Mouse (Mus musculus) layer of hippocampus, adult 9-11 months (tissue): ENCODE results near the gene Gtpbp6.
"Not testable (repeated sequence)": the region's sequence is repeated elsewhere in the genome, so short reads cannot be mapped to it uniquely, and the experiment has no call there.

Source experiments
- DNase-seq: peaks from one replicate; pipeline ENCODE4 v3.0.0; 2022

Gtpbp6 gene

DNA sequence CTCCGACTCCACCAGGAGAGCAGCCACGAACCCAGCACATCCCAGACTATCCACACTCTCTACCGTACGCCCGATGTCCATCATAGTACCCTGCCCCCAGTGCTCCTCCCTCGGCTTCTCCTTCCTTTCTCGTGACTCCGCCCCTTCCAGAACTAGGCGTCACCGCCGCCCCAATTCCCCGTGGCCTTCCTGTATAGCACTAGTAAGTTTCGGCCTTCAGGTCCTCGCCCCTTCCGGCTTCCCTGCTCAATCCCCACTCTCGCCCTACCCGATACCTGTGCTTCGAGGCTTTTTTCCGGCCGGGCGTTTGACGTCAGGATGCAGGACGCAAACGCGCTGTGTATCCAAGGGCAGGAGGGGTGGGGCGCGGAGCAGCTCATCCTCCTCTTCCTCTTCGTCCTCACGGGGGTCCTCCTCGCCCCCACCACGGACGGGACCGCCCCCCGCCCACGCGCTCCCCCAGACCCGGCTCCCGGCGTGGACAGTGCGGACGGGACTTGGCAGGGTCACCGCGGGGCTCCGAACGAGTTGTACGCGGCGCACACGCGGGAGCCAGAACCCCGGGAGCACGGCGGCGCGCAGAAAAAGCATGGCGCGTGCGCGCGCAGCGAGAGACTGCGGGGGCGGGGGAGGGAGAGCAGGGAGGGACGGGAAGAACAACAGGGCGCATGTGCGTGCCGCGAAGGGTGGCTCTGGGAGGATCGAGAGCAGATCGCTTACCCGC, at the start of gene Gtpbp6:
Gtpbp6 (minus strand) TSS at position 617 of the 724 bp plus-strand sequence.
- DNase-seq, result peak; percentile 98

- no peak for DNase-seq
Measured at GRCm38 (mm10) chr5:110143007-110143406, 35.0 kb upstream of the Gtpbp6 start.

DNA sequence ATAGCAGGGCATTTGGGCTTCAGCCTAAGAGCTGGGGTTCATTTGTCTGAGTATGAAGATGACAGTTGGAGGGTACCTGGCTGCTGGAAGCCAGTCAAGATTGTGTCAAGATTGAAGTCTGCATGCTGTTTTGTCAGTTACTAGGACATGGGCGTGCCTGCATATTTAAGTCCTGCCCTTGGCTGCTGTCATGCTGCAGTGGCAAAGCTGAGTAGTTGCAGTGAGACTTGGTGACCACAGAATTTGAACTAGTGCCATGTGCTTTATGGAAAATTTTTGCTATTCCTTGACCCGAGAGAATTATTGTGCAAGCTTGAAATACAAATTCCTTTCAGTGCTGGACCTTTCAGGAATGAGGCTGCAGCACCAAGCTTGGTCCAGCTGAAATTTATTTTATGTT, 34.3 kb upstream of the Gtpbp6 start:
- DNase-seq, result no peak

DNA sequence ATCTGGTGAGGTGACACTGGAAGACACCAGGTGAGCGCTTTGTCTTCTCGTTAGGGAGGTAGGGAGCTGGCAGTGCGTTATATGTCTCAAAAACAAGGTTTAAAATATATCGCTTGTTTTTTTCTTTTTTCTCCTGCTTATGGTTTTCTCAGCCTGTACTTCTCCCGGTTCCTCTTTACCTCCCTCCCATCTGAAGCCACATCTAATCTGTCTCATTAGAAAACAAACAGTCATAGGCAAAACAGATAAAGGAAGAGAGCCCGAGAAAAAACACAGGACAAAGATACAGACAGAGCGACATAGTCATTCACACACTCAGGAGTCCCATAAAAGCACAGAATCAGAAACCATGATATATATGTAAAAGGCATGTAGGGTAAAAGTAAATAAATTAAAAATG, 32.4 kb upstream of the Gtpbp6 start:
- DNase-seq, result no peak

- no peak for DNase-seq
Measured at GRCm38 (mm10) chr5:110139325-110139724, 31.3 kb upstream of the Gtpbp6 start.

DNA sequence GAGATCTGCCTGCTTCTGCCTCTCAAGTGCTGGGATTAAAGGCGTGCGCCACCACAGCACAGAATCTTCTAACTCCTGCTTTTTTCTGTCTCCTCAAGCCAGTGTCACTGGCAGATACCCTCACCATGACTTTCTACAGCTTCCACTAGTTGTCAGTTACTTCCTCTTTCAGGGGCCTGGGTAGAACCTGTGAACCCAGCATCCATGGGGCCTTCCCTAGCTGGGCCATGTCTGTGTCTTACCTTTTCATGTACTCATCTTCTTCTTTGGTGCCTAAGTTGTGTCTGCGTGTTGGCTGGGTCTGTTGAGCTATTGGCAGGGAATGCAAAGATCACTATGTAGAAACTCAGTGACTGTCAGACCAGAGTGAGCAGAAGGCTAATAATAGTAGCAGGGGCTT, 29.8 kb upstream of the Gtpbp6 start:
- no peak for DNase-seq

DNA sequence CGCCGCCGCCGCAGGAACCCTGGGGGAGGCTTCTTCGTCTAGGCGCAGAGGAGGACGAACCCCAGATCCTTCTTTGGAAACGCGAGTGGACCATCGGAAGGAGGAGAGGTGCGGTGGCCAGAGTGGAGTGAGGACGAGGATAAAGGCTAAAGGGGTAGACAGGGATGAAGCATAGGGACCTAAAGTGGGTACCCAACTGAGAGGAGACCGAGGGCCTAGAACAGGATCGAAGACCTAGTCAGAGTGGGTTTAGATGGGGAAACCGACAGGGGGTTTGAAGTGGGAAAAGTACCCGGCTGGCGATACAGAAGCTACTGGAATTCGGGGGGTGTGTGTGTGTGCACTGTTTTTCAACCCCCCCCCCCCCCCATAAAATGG, 28.1 kb upstream of the Gtpbp6 start:
- no peak for DNase-seq

GRCm38 (mm10) chr5:110135293-110136086, 27.5 kb upstream of the Gtpbp6 start, which contains the start of gene Chfr:
Gene Chfr, plus strand, starts transcription at chr5:110135842.
- peak; percentile 99 for DNase-seq

DNA sequence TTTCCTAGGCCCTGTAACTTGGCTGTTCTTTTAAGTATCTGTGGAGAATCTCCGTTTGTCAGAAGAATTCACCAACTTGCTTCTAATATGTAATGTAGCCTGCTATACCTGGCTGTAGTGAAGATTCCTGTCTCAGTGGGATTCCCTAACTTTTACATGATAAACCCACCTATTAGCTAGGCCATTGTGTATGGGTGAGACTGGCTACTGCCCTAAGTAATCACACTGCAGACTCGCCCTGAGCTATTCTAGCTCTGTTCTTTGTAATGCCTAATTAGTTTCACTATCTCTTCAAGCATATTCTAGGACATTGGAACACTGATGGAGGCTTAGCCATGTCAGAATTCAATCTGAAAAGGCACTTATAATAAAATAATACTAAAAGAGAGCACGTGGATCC, 14.4 kb upstream of the Gtpbp6 start:
- DNase-seq, result not testable (repeated sequence)

GRCm38 (mm10) chr5:110109991-110110441, 2.0 kb upstream of the Gtpbp6 start, which contains the start of gene Zfp605:
Gene Zfp605, plus strand, starts transcription at chr5:110110092.
- peak; percentile 95 for DNase-seq

DNA sequence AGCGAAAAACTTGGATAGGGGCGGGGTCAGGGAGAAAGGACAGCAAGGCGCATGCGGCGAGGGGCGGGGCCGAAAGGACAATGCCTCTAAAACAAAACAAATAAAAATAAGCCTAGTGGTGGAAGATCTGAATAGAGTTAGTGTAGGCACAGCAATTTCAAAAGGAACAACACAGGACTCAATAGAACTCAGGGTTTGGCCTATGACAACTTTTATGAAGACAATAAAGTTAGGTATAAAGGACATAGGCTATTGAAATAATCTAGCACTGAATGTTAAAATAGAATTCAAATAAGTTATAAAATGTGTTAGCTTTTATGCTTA, 270 bp upstream of the Gtpbp6 start:
- no peak for DNase-seq

GRCm38 (mm10) chr5:110106901-110107564, 964 bp downstream of the Gtpbp6 start:
- peak; percentile 54 for DNase-seq

DNA sequence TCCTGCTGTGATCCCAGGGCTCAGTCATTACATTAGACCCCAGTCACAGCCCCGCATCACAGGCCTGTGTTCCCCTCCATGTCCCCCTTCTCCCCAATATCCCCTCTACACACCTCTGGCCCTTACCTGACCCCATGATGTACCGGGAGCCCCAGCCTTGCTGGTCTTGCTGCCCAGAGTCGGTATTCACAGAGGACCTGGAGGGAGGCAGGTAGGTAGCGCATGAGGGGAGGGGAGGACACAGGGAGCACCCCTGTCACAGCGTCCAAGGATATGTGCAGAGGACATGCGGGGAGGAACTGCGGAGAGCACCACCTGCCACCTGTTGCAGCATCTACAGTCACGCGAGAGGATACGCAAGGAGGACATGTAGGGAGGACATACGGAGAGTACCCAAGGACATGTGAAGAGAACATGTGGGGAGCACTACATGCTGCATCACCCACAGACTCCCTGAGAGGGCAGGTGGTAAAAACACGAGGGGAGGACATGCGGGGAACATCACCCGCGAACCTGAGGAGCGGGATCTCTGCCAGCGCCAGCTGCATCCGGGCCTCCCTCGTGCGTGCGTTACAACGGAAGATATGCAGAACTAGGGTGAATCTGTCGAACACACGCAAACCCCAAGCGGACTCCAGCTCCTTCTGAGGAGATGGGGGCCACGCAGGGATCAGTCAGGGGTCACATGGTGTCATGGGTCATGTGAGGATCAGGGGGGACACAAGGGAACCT, 1.7 kb downstream of the Gtpbp6 start:
- DNase-seq, result peak; percentile 60

GRCm38 (mm10) chr5:110104616-110105380, 3.2 kb downstream of the Gtpbp6 start:
- DNase-seq, result no peak

DNA sequence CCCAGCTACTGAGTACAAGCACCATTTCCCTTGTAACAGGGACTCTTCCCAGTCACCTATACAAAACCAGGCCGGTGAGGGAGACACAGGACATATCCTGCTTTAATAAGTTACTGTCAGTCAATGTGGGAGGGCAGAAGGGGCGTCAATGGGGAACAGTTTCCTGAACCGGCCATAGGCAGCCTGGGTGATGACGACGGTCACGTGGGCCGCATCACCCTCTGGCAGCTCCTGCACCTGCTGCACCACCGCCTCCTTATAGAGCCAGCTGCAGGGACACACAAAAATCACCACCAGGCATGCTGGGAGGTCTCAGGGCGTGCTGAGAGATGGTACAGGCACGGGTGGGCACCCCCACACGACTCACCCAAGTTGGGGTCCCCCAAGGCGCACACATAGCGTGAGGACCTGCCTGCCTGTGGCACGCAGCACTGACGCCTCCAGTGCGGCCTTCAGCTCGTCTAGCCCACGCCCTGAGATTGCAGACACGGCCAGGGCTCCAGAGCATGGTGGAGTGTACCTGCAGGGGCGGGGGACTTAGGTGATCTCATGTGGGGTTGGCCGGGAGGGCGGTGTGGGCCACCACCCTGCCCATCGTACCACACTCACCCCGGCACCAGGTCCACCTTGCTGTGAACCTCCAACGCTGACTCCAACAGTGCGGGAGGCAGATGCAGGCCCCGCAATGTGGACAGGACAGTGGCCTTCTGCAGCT, 3.9 kb downstream of the Gtpbp6 start:
- peak; percentile 26 for DNase-seq

GRCm38 (mm10) chr5:110102853-110103625, 5.0 kb downstream of the Gtpbp6 start:
- no peak for DNase-seq

DNA sequence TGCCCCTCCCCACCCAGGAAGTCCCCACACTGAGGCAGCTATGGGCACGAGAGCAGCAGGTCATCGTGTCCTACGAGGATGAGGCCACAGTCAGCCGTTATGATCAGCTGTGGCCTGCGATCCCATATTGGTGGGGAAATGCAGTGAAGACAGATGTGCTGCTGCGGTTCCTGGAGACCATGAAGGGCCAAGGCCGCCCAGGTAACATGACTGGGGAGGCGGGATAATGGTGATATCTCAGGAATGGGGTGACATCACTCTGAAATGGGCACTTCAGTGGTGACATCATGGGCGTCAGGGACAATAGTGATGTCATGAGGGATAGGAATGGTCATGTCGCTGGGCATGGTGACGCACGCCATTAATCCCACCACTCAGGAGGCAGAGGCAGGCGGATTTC, 5.6 kb downstream of the Gtpbp6 start:
- DNase-seq, result no peak

DNA sequence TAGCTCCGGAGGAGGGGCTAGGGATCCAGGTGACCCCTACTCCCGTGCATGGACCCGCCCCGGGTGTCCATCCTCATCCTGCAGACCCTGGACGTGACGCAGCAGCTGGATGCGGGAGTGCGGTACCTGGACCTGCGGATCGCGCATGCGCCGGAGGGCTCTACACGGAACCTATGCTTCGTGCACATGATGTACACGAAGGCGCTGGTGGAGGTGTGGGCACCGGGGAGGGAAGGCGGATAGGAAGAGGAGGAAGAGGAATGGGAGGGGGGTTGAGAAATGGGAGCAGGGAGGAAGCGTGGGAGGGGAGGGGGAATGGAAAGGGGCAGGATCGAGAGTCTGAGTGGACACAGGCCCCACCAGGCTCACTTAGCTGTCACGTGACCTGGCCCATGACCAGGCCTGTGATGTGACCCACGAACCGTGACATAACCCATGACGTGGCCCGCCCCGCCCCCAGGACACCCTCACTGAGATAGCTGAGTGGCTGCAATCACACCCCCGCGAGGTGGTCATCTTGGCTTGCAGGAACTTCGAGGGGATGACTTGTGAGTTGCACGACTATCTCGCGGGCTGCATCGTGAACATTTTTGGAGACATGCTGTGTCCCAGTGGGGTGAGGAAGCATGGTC, 6.2 kb downstream of the Gtpbp6 start:
- DNase-seq, result peak; percentile 74

GRCm38 (mm10) chr5:110100921-110101631, 6.9 kb downstream of the Gtpbp6 start:
- peak; percentile 42 for DNase-seq
